Mouse (Mus musculus) megakaryocyte, embryonic 14.5 days (primary cell): ENCODE results near the gene Fndc3a. TPM values are rescaled to one million over a fixed set of nuclear protein-coding genes. Genes with fewer than 3 reads are reported as not detected.

ENCODE experiments used
- H3K27me3 ChIP-seq: replicated peaks from 2 replicates; pipeline ENCODE3; 2012; ENCODE audit warnings: inconsistent platforms
- H3K36me3 ChIP-seq: replicated peaks from 2 replicates; pipeline ENCODE3; 2012; ENCODE audit warnings: low read length, inconsistent platforms, mixed read lengths
- H3K4me1 ChIP-seq: 2 replicates; pipeline ENCODE4 v1.6.1; 2012; ENCODE audit warnings: inconsistent platforms
- H3K4me3 ChIP-seq: replicated peaks from 2 replicates; pipeline ENCODE3; 2012; ENCODE audit warnings: moderate library complexity, mild to moderate bottlenecking, inconsistent platforms
- H3K9me3 ChIP-seq: 2 replicates; pipeline ENCODE4 v1.6.1; 2012; ENCODE audit warnings: inconsistent platforms
- FLI1 ChIP-seq: IDR thresholded peaks from 2 replicates; pipeline ENCODE4 v1.6.1; 2012; ENCODE audit warnings: low read length, inconsistent platforms, mixed read lengths
- GATA1 ChIP-seq: IDR thresholded peaks from 3 replicates; pipeline ENCODE4 v1.6.1; 2012; ENCODE audit warnings: mixed read lengths, low read length, inconsistent platforms, borderline replicate concordance
- polyA plus RNA-seq: library from polyadenylated mRNA; stranded (reverse); fragments of >175 nt; gene quantifications from 2 replicates; pipeline ENCODE4 v1.2.3, GENCODE M21; 2012; ENCODE audit warnings: low replicate concordance; ENCODE audit not compliant: insufficient read depth

The Fndc3a gene
- polyA plus RNA-seq, 1 experiment = 3.0 TPM

- H3K4me3 ChIP-seq = no peak overlapping the region
- TF ChIP-seq GATA1 (no peak), FLI1 (no peak)
- H3K4me1 ChIP-seq = peaks cover 12% of the 10 kb centered on the region
- H3K9me3 ChIP-seq = no peaks in the 10 kb centered on the region
- peaks cover 95% of the 10 kb centered on the region for H3K36me3 ChIP-seq
- H3K27me3 ChIP-seq = no peaks in the 10 kb centered on the region
These were observed 133.5 kb downstream of the Fndc3a start for GRCm38 (mm10) chr14:72576283-72576682.

- TF ChIP-seq GATA1 (no peak), FLI1 (no peak)
- H3K4me1 ChIP-seq = peaks cover 4% of the 10 kb centered on the region; the same call in 1 of the 2 replicates
- H3K27me3 ChIP-seq = no peaks in the 10 kb centered on the region
- H3K4me3 ChIP-seq = no peak overlapping the region
- no peaks in the 10 kb centered on the region for H3K9me3 ChIP-seq
- H3K36me3 ChIP-seq = peaks cover 91% of the 10 kb centered on the region
These were observed 145.9 kb downstream of the Fndc3a start for GRCm38 (mm10) chr14:72563941-72564340.

GRCm38 (mm10) chr14:72558795-72559194 lies 151.0 kb downstream of the Fndc3a start:
- no peak for TF ChIP-seq GATA1
- no peak for TF ChIP-seq FLI1
- H3K4me1 ChIP-seq = no peaks in the 10 kb centered on the region
- H3K36me3 ChIP-seq = peaks cover 91% of the 10 kb centered on the region
- no peak overlapping the region for H3K4me3 ChIP-seq
- no peaks in the 10 kb centered on the region for H3K27me3 ChIP-seq
- H3K9me3 ChIP-seq = no peaks in the 10 kb centered on the region

GRCm38 (mm10) chr14:72555846-72556245 lies 154.0 kb downstream of the Fndc3a start:
- Histone ChIP-seq H3K27me3 (no peaks in the 10 kb centered on the region), H3K4me1 (no peaks in the 10 kb centered on the region), H3K4me3 (no peak overlapping the region), H3K9me3 (no peaks in the 10 kb centered on the region), H3K36me3 (peaks cover 96% of the 10 kb centered on the region)
- TF ChIP-seq GATA1 (no peak), FLI1 (no peak)

GRCm38 (mm10) chr14:72536392-72537017 lies 173.3 kb downstream of the Fndc3a start:
- no peak overlapping the region for H3K4me3 ChIP-seq
- TF ChIP-seq GATA1 (no peak), FLI1 (no peak)
- peaks cover 19% of the 10 kb centered on the region for H3K27me3 ChIP-seq
- H3K9me3 ChIP-seq = no peaks in the 10 kb centered on the region
- peaks cover 13% of the 10 kb centered on the region for H3K4me1 ChIP-seq
- peaks cover 53% of the 10 kb centered on the region for H3K36me3 ChIP-seq

GRCm38 (mm10) chr14:72533862-72534261 lies 175.9 kb downstream of the Fndc3a start:
- Histone ChIP-seq H3K36me3 (peaks cover 27% of the 10 kb centered on the region), H3K9me3 (no peaks in the 10 kb centered on the region), H3K4me3 (no peak overlapping the region), H3K27me3 (peaks cover 45% of the 10 kb centered on the region), H3K4me1 (peaks cover 13% of the 10 kb centered on the region)
- no peak for TF ChIP-seq GATA1
- TF ChIP-seq FLI1 = no peak

- peak overlapping the region; percentile 91 for H3K4me3 ChIP-seq
These were observed 177.5 kb downstream of the Fndc3a start for GRCm38 (mm10) chr14:72532028-72532917.

GRCm38 (mm10) chr14:72527126-72527525 lies 182.7 kb downstream of the Fndc3a start:
- Histone ChIP-seq H3K4me3 (no peak overlapping the region), H3K27me3 (peaks cover 44% of the 10 kb centered on the region), H3K36me3 (no peaks in the 10 kb centered on the region), H3K4me1 (peaks cover 5% of the 10 kb centered on the region), H3K9me3 (peaks cover 5% of the 10 kb centered on the region)
- TF ChIP-seq FLI1 (no peak), GATA1 (no peak)

More at GRCm38 (mm10) chr14:72532028-72532917, 177.5 kb downstream of the Fndc3a start:
- no peaks in the 10 kb centered on the region for H3K9me3 ChIP-seq
- TF ChIP-seq FLI1 = no peak
- no peak for TF ChIP-seq GATA1
- peaks cover 55% of the 10 kb centered on the region for H3K27me3 ChIP-seq
- H3K36me3 ChIP-seq = peaks cover 13% of the 10 kb centered on the region
- peaks cover 13% of the 10 kb centered on the region for H3K4me1 ChIP-seq

- no peaks in the 10 kb centered on the region for H3K36me3 ChIP-seq
- no peak for TF ChIP-seq GATA1
- TF ChIP-seq FLI1 = no peak
- H3K9me3 ChIP-seq = no peaks in the 10 kb centered on the region
- no peak overlapping the region for H3K4me3 ChIP-seq
- no peaks in the 10 kb centered on the region for H3K4me1 ChIP-seq
- peaks cover 11% of the 10 kb centered on the region for H3K27me3 ChIP-seq
These were observed 190.2 kb downstream of the Fndc3a start for GRCm38 (mm10) chr14:72519561-72519960.

- Histone ChIP-seq H3K4me3 (no peak overlapping the region), H3K4me1 (no peaks in the 10 kb centered on the region), H3K27me3 (peaks cover 12% of the 10 kb centered on the region), H3K36me3 (no peaks in the 10 kb centered on the region), H3K9me3 (no peaks in the 10 kb centered on the region)
- TF ChIP-seq FLI1 (no peak), GATA1 (no peak)
These were observed 191.0 kb downstream of the Fndc3a start for GRCm38 (mm10) chr14:72518786-72519185.
